Mouse (Mus musculus) megakaryocyte, embryonic 14.5 days (primary cell): Measurements from ENCODE around the gene Dock6.

Source experiments
- FLI1 ChIP-seq: IDR thresholded peaks from 2 replicates; pipeline ENCODE4 v1.6.1; 2012; ENCODE audit warnings: low read length, inconsistent platforms, mixed read lengths
- GATA1 ChIP-seq: IDR thresholded peaks from 3 replicates; pipeline ENCODE4 v1.6.1; 2012; ENCODE audit warnings: mixed read lengths, low read length, inconsistent platforms, borderline replicate concordance

- TF ChIP-seq GATA1 = no peak
- TF ChIP-seq FLI1 = no peak
Measured at GRCm38 (mm10) chr9:21759718-21760117, 92.7 kb downstream of the Dock6 start.
